ENCODE assay signal across 8 mouse cellular contexts in genomic region chr7:45053117-45053930, GRCm38 (mm10). TPM values are rescaled to one million over a fixed set of nuclear protein-coding genes. Genes with fewer than 3 reads are reported as not detected.
DNase-seq lines count a peak whose midpoint lies in the region; ATAC-seq and TF ChIP-seq lines count a peak whose summit lies in the region.

No protein-coding gene starts in this region.

- H3K4me3 ChIP-seq in G1E (ENCODE audit: low read depth, low read length), result peak overlapping the region; percentile 85
- H3K4me3 ChIP-seq in hindbrain, embryonic 10.5 days, result peak overlapping the region; percentile 95

- H3K27ac ChIP-seq in hindbrain, embryonic 10.5 days, result peak overlapping the region; percentile 99

- H3K9me3 ChIP-seq in G1E (replicated peaks), result no peaks in the 10 kb centered on the region
- no peaks in the 10 kb centered on the region for H3K9me3 ChIP-seq in hindbrain, embryonic 10.5 days

- ATAC-seq in G1E (ENCODE audit: extremely low read depth, insufficient number of reproducible peaks, low FRiP score, poor library complexity, severe bottlenecking), result peak; percentile 12; the same call in 1 of the 2 replicates

- peak; percentile 82 for DNase-seq in G1E (ENCODE audit: low spot score)
- peak; percentile 44 for DNase-seq in c-Kit-positive CD71-positive TER-119-positive erythroid progenitor cells, embryonic 14.5 days (ENCODE audit: low spot score)
- DNase-seq in forelimb bud, embryonic 11.5 days (ENCODE audit: low read depth, low spot score), result peak; percentile 71
- DNase-seq in hindbrain, embryonic 10.5 days (ENCODE audit: low spot score), result peak; percentile 86
- peak; percentile 49 to 73 for DNase-seq in layer of hippocampus, postnatal 25 days (ENCODE audit: extremely low spot score in 1 of 2, low spot score in 1 of 2)
- DNase-seq in lung, postnatal 14 days, result peak; percentile 73
- DNase-seq in ovary, postnatal 36 days (ENCODE audit: low spot score), result peak; percentile 83
- peak; percentile 70 to 80 for DNase-seq in thymus, postnatal 10 days (ENCODE audit: low spot score in 2 of 2)

- H3K36me3 ChIP-seq in G1E (replicated peaks), result peaks cover 36% of the 10 kb centered on the region
- H3K36me3 ChIP-seq in hindbrain, embryonic 10.5 days, result peaks cover 30% of the 10 kb centered on the region

- TF ChIP-seq CTCF in G1E (IDR thresholded peaks at IDR 0.05; ENCODE audit: low read depth, low read length), result no peak

- no peaks in the 10 kb centered on the region for H3K27me3 ChIP-seq in G1E (ENCODE audit: insufficient read depth, low read length)
- no peaks in the 10 kb centered on the region for H3K27me3 ChIP-seq in hindbrain, embryonic 10.5 days (ENCODE audit: insufficient read depth, poor library complexity, severe bottlenecking)

- peaks cover 47% of the 10 kb centered on the region for H3K4me1 ChIP-seq in G1E (ENCODE audit: insufficient read depth, low read depth, low read length)
- peaks cover 50% of the 10 kb centered on the region for H3K4me1 ChIP-seq in hindbrain, embryonic 10.5 days (replicated peaks)

- under 1% methylated on average over 56 of the region's 59 CpGs for WGBS in hindbrain, embryonic 10.5 days

RNA-seq across cellular contexts. Expression of gene Prr12, which starts 0.6 kb away (rescaled TPM):
- total RNA-seq in G1E (2014; fragmentation: Nextera tagmentation), result 36.7 and 42.4 TPM in 2 replicates
- total RNA-seq in G1E (2017), result 1.6 and 2.0 TPM in 2 replicates
- polyA plus RNA-seq in G1E (2012), result 91.6 and 98.4 TPM in 2 replicates
- polyA plus RNA-seq in hindbrain, embryonic 10.5 days (2016; fragmentation: Nextera tagmentation; extraction: Ambion mirVana), result 11.9 and 13.4 TPM in 2 replicates
- 10 to 100 TPM; 67.9 to 81.7 TPM for total RNA-seq in layer of hippocampus, postnatal 25 days (2021)

RNA-seq across cellular contexts. Expression of gene Nosip, which starts 8.9 kb away (rescaled TPM):
- total RNA-seq in G1E (2014; fragmentation: Nextera tagmentation), result 43.6 and 49.1 TPM in 2 replicates
- 38.9 and 49.4 TPM in 2 replicates for total RNA-seq in G1E (2017)
- 104 and 110 TPM in 2 replicates for polyA plus RNA-seq in G1E (2012)
- polyA plus RNA-seq in hindbrain, embryonic 10.5 days (2016; fragmentation: Nextera tagmentation; extraction: Ambion mirVana), result 67.8 and 70.7 TPM in 2 replicates
- total RNA-seq in layer of hippocampus, postnatal 25 days (2021), result 10 to 100 TPM; 49.8 to 59.4 TPM

RNA-seq across cellular contexts. Expression of gene Prrg2, which starts 9.2 kb away (rescaled TPM):
- total RNA-seq in G1E (2014; fragmentation: Nextera tagmentation), result 11.5 and 17.8 TPM in 2 replicates
- 6.8 and 9.5 TPM in 2 replicates for total RNA-seq in G1E (2017)
- polyA plus RNA-seq in G1E (2012), result 34.7 and 38.8 TPM in 2 replicates
- polyA plus RNA-seq in hindbrain, embryonic 10.5 days (2016; fragmentation: Nextera tagmentation; extraction: Ambion mirVana), result 16.9 and 18.6 TPM in 2 replicates
- 1 to 10 TPM; 5.6 to 6.6 TPM for total RNA-seq in layer of hippocampus, postnatal 25 days (2021)

RNA-seq across cellular contexts. Expression of gene Rras, which starts 35.6 kb away (rescaled TPM):
- total RNA-seq in G1E (2014; fragmentation: Nextera tagmentation), result 16.3 and 22.1 TPM in 2 replicates
- 3.1 and 3.2 TPM in 2 replicates for total RNA-seq in G1E (2017)
- polyA plus RNA-seq in G1E (2012), result 5.6 and 6.9 TPM in 2 replicates
- polyA plus RNA-seq in hindbrain, embryonic 10.5 days (2016; fragmentation: Nextera tagmentation; extraction: Ambion mirVana), result 24.4 and 24.8 TPM in 2 replicates
- 10 to 100 TPM; 11.7 to 12.3 TPM for total RNA-seq in layer of hippocampus, postnatal 25 days (2021)

RNA-seq across cellular contexts. Expression of gene Scaf1, which starts 37.2 kb away (rescaled TPM):
- 66.0 and 111 TPM in 2 replicates for total RNA-seq in G1E (2014; fragmentation: Nextera tagmentation)
- total RNA-seq in G1E (2017), result 11.3 and 13.5 TPM in 2 replicates
- 203 and 244 TPM in 2 replicates for polyA plus RNA-seq in G1E (2012)
- 44.0 and 49.9 TPM in 2 replicates for polyA plus RNA-seq in hindbrain, embryonic 10.5 days (2016; fragmentation: Nextera tagmentation; extraction: Ambion mirVana)
- 100 to 1,000 TPM; 151 to 156 TPM for total RNA-seq in layer of hippocampus, postnatal 25 days (2021)

Comparison
In these comparisons a context has a peak if more than half of its experiments do, and no peak if none do; other contexts are left out.
1. Peak in every context shown above with its lines: DNase-seq, ATAC-seq, H3K4me3 ChIP-seq and H3K27ac ChIP-seq.